7 mouse cellular contexts compared by ENCODE assay signal in the genomic region with DNA sequence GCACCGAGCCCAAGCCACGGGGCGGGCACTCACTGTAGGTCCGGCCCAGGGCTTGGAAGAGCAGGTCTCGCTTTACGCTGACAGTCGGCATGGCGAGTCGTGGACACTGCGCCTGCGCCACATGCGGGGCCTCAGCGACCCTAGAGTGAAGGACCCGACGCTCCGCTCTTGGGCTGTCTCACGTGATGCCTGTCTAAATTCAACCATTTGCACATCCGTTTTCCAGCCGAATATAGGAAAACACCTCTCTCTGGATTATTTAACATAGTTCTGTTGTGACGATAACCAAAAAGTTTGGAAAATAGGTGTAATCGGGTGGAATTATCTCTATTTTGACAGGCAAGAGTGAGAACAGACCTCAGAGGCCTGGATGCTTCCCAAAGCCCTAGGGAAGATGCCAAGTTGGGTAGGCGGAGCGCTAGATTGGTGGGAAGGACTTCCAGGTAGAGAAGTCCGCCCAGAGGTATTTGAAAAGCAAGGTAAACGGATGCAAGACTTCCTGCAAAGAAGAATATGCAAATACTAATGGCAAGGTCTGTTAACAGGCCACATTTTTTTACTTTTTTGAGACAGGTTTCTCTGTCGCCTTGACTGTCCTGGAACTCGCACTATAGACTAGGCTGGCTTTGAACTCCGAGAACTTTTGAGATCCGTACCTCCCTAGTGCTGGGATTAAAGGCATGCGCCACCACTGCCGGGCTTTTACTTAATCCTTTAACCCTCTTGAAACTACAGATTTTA. TPM values are rescaled to one million over a fixed set of nuclear protein-coding genes. Genes with fewer than 3 reads are reported as not detected.
DNase-seq lines count a peak whose midpoint lies in the region; ATAC-seq lines count a peak whose summit lies in the region.

A gene (minus strand): TSS at position 146 of the 741 bp plus-strand sequence.

- peak within 1 kb of the TSS; percentile 78 for H3K4me2 ChIP-seq in embryonic facial prominence, embryonic 11.5 days (ENCODE audit: low read depth, low read length)
- H3K4me2 ChIP-seq in midbrain, embryonic 13.5 days (replicated peaks), result peak within 1 kb of the TSS; percentile 91

- WGBS in embryonic facial prominence, embryonic 11.5 days, result under 1% methylated on average over 31 of the region's 31 CpGs
- WGBS in limb, embryonic 10.5 days, result under 1% methylated on average over 31 of the region's 31 CpGs
- 0% methylated on average over 31 of the region's 31 CpGs for whole genome bisulfite sequencing in midbrain, embryonic 13.5 days

- H3K27ac ChIP-seq in embryonic facial prominence, embryonic 11.5 days (replicated peaks; ENCODE audit: low read depth, low read length), result peak within 1 kb of the TSS; percentile 9; the same call in 1 of the 2 replicates
- H3K27ac ChIP-seq in limb, embryonic 10.5 days, result peak within 1 kb of the TSS; percentile 96
- H3K27ac ChIP-seq in midbrain, embryonic 13.5 days, result peak within 1 kb of the TSS; percentile 2; the same call in 1 of the 2 replicates

- H3K27me3 ChIP-seq in embryonic facial prominence, embryonic 11.5 days (ENCODE audit: control insufficient read depth, insufficient read depth, low read length), result no peaks in the 10 kb centered on the region
- H3K27me3 ChIP-seq in limb, embryonic 10.5 days (ENCODE audit: low read depth, poor library complexity, severe bottlenecking), result no peaks in the 10 kb centered on the region
- no peaks in the 10 kb centered on the region for H3K27me3 ChIP-seq in midbrain, embryonic 13.5 days

- H3K4me3 ChIP-seq in embryonic facial prominence, embryonic 11.5 days (ENCODE audit: low read depth, low read length), result peak within 1 kb of the TSS; percentile 98
- peak within 1 kb of the TSS; percentile 98 for H3K4me3 ChIP-seq in limb, embryonic 10.5 days
- peak within 1 kb of the TSS; percentile 91 for H3K4me3 ChIP-seq in midbrain, embryonic 13.5 days (replicated peaks)

- H3K4me1 ChIP-seq in embryonic facial prominence, embryonic 11.5 days (ENCODE audit: control insufficient read depth, insufficient read depth, low read length), result no peaks in the 10 kb centered on the region; the same call in 1 of the 2 replicates
- H3K4me1 ChIP-seq in limb, embryonic 10.5 days, result peaks cover 18% of the 10 kb centered on the region
- H3K4me1 ChIP-seq in midbrain, embryonic 13.5 days (replicated peaks), result peaks cover 17% of the 10 kb centered on the region

- ATAC-seq in embryonic facial prominence, embryonic 11.5 days (replicated peaks; ENCODE audit: insufficient number of reproducible peaks, low FRiP score, low TSS enrichment, low read depth), result peak; percentile 95
- peak; percentile 76 for ATAC-seq in granulocyte monocyte progenitor cell, adult 5-6 weeks (replicated peaks; ENCODE audit: poor library complexity, severe bottlenecking)
- peak; percentile 99 for ATAC-seq in midbrain, embryonic 13.5 days

- H3K9me3 ChIP-seq in embryonic facial prominence, embryonic 11.5 days (replicated peaks; ENCODE audit: control insufficient read depth, low read length), result no peaks in the 10 kb centered on the region
- H3K9me3 ChIP-seq in limb, embryonic 10.5 days (replicated peaks), result no peaks in the 10 kb centered on the region
- no peaks in the 10 kb centered on the region for H3K9me3 ChIP-seq in midbrain, embryonic 13.5 days

- H3K9ac ChIP-seq in embryonic facial prominence, embryonic 11.5 days (replicated peaks; ENCODE audit: low read length), result peak within 1 kb of the TSS; percentile 86
- peak within 1 kb of the TSS; percentile 88 for H3K9ac ChIP-seq in midbrain, embryonic 13.5 days (replicated peaks)

- no peaks in the 10 kb centered on the region for H3K36me3 ChIP-seq in embryonic facial prominence, embryonic 11.5 days (replicated peaks; ENCODE audit: control insufficient read depth, insufficient read depth, low read depth, low read length)
- peaks cover 6% of the 10 kb centered on the region; the same call in 1 of the 2 replicates for H3K36me3 ChIP-seq in limb, embryonic 10.5 days
- no peaks in the 10 kb centered on the region for H3K36me3 ChIP-seq in midbrain, embryonic 13.5 days

- peak; percentile 96 for DNase-seq in adrenal gland, postnatal 14 days
- peak; percentile 93 for DNase-seq in embryonic facial prominence, embryonic 11.5 days (ENCODE audit: low spot score)
- peak; percentile 91 for DNase-seq in kidney, adult 11 months
- peak; percentile 91 for DNase-seq in limb, embryonic 10.5 days (ENCODE audit: low spot score)
- DNase-seq in spleen, adult 12 weeks (ENCODE audit: low spot score), result peak; percentile 81

RNA-seq across cellular contexts. Expression of the gene that starts here (rescaled TPM):
- total RNA-seq in adrenal gland, postnatal 14 days (2021), result 65.8 and 67.3 TPM in 2 replicates
- 189 and 190 TPM in 2 replicates for polyA plus RNA-seq in embryonic facial prominence, embryonic 11.5 days (2014; fragmentation: Nextera tagmentation; extraction: Ambion mirVana)
- total RNA-seq in granulocyte monocyte progenitor cell, adult 5-6 weeks (2014; fragmentation: Nextera tagmentation), result 81.3 and 85.3 TPM in 2 replicates
- 75.1 and 85.1 TPM in 2 replicates for total RNA-seq in granulocyte monocyte progenitor cell, adult 5-6 weeks (2017)
- polyA plus RNA-seq in limb, embryonic 10.5 days (2016; fragmentation: Nextera tagmentation; extraction: Ambion mirVana), result 154 and 155 TPM in 2 replicates
- 138 and 140 TPM in 2 replicates for polyA plus RNA-seq in midbrain, embryonic 13.5 days (2015; fragmentation: Nextera tagmentation; extraction: Ambion mirVana)

Comparison
In these comparisons a context has a peak if more than half of its experiments do, and no peak if none do; other contexts are left out.
1. Peak in every context shown above with its lines: DNase-seq, ATAC-seq, H3K4me3 ChIP-seq and H3K27ac ChIP-seq.
2. H3K27ac ChIP-seq: peak in every context shown above with its lines; median percentile 96 in limb, embryonic 10.5 days; 9 in embryonic facial prominence, embryonic 11.5 days; 2 in midbrain, embryonic 13.5 days.